Mouse (Mus musculus) common myeloid progenitor, adult 5-6 weeks (primary cell): ENCODE results near the gene Golga5. TPM values are rescaled to one million over a fixed set of nuclear protein-coding genes. Genes with fewer than 3 reads are reported as not detected.
"Not testable (repeated sequence)": the region's sequence is repeated elsewhere in the genome, so short reads cannot be mapped to it uniquely, and the experiment has no call there.

Experiments
- ATAC-seq: replicated peaks from 2 replicates; pipeline ENCODE4 v1.8.0; 2016; ENCODE audit warnings: low read depth, mild to moderate bottlenecking, moderate TSS enrichment, inconsistent platforms; ENCODE audit not compliant: poor library complexity, severe bottlenecking
- total RNA-seq: library from RNA; stranded (forward); fragments of 200-1000, 187-1606 nt; gene quantifications from 2 replicates; pipeline ENCODE4 v1.2.3, GENCODE M21; 2017

Gene Golga5
- total RNA-seq, 1 experiment from 2014 or later, result 76.9 TPM

GRCm38 (mm10) chr12:102442639-102443038 lies 26.3 kb upstream of the Golga5 start:
- ATAC-seq, result peak; percentile 32

GRCm38 (mm10) chr12:102443676-102444075 lies 25.3 kb upstream of the Golga5 start:
- ATAC-seq, result peak; percentile 27; the same call in 1 of the 2 replicates

- ATAC-seq, result peak; percentile 90
These were observed 23.5 kb upstream of the Golga5 start for GRCm38 (mm10) chr12:102445436-102445835.

- no peak for ATAC-seq
These were observed 18.5 kb upstream of the Golga5 start for GRCm38 (mm10) chr12:102450437-102450836.

- peak; percentile 83 for ATAC-seq
These were observed 17.6 kb upstream of the Golga5 start for GRCm38 (mm10) chr12:102451126-102451851.

- peak; percentile 27 for ATAC-seq
These were observed 15.4 kb upstream of the Golga5 start for GRCm38 (mm10) chr12:102453581-102453980.

- ATAC-seq, result 0 out of 2 replicates have a peak, but pooled peaks have one; percentile 28
These were observed 12.3 kb upstream of the Golga5 start for GRCm38 (mm10) chr12:102456467-102457193.

GRCm38 (mm10) chr12:102460014-102460413 lies 8.9 kb upstream of the Golga5 start:
- no peak for ATAC-seq

- 0 out of 2 replicates have a peak, but pooled peaks have one; percentile 17 for ATAC-seq
These were observed 7.8 kb upstream of the Golga5 start for GRCm38 (mm10) chr12:102461177-102461576.

- no peak for ATAC-seq
These were observed 4.3 kb upstream of the Golga5 start for GRCm38 (mm10) chr12:102464650-102465049.

GRCm38 (mm10) chr12:102468136-102468535 lies 799 bp upstream of the Golga5 start:
- no peak for ATAC-seq

- ATAC-seq, result no peak
These were observed 5.5 kb downstream of the Golga5 start for GRCm38 (mm10) chr12:102474411-102474810.

- ATAC-seq, result no peak
These were observed 11.5 kb downstream of the Golga5 start for GRCm38 (mm10) chr12:102480481-102480880.

GRCm38 (mm10) chr12:102484946-102485345 lies 16.0 kb downstream of the Golga5 start:
- no peak for ATAC-seq

- ATAC-seq, result no peak
These were observed 23.0 kb downstream of the Golga5 start for GRCm38 (mm10) chr12:102491911-102492310.

GRCm38 (mm10) chr12:102495754-102496153 lies 26.8 kb downstream of the Golga5 start:
- not testable (repeated sequence) for ATAC-seq

GRCm38 (mm10) chr12:102497905-102498304 lies 29.0 kb downstream of the Golga5 start:
- 0 out of 2 replicates have a peak, but pooled peaks have one; percentile 39 for ATAC-seq

- ATAC-seq, result no peak
These were observed 29.8 kb downstream of the Golga5 start for GRCm38 (mm10) chr12:102498726-102499125.

GRCm38 (mm10) chr12:102499210-102499609 lies 30.3 kb downstream of the Golga5 start:
- ATAC-seq, result no peak

GRCm38 (mm10) chr12:102499723-102500122 lies 30.8 kb downstream of the Golga5 start:
- ATAC-seq, result peak; percentile 48; the same call in 1 of the 2 replicates

GRCm38 (mm10) chr12:102501038-102501437 lies 32.1 kb downstream of the Golga5 start:
- peak; percentile 44 for ATAC-seq
